Mouse (Mus musculus): ENCODE data around the gene Pgam1. TPM values are rescaled to one million over a fixed set of nuclear protein-coding genes. Genes with fewer than 3 reads are reported as not detected.

The Pgam1 gene
- polyA plus RNA-seq, 1 experiment: 992 TPM

DNA sequence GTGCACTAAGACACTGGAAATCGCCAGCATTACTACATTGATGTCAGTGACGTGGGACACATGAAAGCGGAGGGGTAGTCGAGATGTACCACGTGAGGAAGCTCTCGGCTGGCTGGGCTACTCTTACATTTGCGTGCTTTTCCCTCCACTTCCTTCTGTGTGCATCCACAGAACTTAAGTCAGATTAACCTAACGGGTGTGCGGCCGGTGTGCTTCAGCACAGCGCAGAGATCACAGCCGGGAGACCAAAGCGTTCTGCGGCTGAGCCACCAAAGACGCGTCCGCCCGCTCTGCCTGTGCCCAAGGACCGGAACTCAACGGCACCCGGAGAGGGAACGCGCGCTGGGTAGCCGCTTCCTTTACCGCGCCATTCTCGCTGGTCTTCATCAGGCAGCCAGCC lies 21.0 kb downstream of the Pgam1 start:
- peaks cover 4% of the 10 kb centered on the region; the same call in 1 of the 2 replicates for H3K4me1 ChIP-seq (ENCODE audit: control insufficient read depth, insufficient read depth, insufficient read length, low read length)
- H3K27ac ChIP-seq (replicated peaks; ENCODE audit: low read depth, low read length): no peak overlapping the region
- H3K4me3 ChIP-seq (ENCODE audit: insufficient read depth, low read depth, low read length): peak overlapping the region; percentile 84

DNA sequence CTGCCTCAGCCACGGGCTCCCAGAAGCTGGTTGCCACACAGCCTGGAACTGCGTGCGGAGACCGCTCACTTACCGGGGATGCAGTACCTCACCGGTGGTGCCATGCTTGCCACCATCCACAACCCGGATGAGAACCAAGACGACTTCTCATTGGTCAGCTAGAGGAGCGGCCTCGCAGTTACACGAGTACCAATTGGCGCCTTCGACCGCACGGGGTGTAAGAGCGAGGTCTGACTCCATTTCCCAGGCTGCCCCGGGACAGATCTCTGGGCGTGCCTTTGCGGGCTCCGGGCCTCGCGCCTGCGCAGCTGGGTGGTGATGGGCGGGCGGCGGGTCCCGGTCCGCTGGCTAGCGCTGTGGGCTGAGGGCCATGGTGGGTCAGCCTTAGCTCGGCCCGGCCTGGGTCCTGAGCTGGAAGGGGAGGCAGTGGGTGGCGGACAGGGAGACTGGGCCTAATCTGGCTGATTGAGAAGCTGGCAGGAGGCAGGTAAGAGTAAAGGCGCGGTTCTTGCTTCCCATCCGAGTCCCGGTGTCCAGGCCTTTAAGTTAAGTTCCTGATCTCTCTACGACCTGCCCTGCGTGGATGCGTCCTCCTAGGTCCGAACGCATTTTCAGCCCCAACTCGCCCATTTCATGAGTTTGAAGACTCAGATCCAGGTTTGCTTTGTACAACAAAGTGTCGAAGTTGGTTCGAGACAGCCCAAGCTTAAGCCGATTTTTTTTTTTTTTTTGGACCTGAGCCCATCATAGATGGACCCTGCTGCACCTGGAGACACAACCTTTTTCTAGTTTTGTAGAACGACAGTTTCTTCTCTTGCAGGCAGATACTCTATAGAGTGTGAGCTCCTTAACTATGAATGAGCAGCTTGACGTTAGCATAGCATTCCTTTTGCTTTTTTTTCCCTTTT lies 21.7 kb downstream of the Pgam1 start, which contains the start of the genes Exosc1 and Zdhhc16:
TSS of gene Exosc1 (minus strand) at position 245 of the 908 bp plus-strand sequence.
TSS of gene Zdhhc16 (plus strand) at position 302 of the 908 bp plus-strand sequence.
- 0 out of 2 replicates have a peak within 1 kb of the TSS, but pooled peaks have one; percentile 35 for H3K27ac ChIP-seq (replicated peaks; ENCODE audit: low read depth, low read length)
- peak within 1 kb of the TSS; percentile 84 for H3K4me3 ChIP-seq (ENCODE audit: insufficient read depth, low read depth, low read length)
- H3K4me1 ChIP-seq (ENCODE audit: control insufficient read depth, insufficient read depth, insufficient read length, low read length): peaks cover 4% of the 10 kb centered on the region; the same call in 1 of the 2 replicates

GRCm38 (mm10) chr19:41934124-41934523 lies 22.4 kb downstream of the Pgam1 start:
- Histone ChIP-seq H3K4me1 (ENCODE audit: control insufficient read depth, insufficient read depth, insufficient read length, low read length) (peaks cover 4% of the 10 kb centered on the region; the same call in 1 of the 2 replicates), H3K4me3 (ENCODE audit: insufficient read depth, low read depth, low read length) (peak overlapping the region; percentile 79), H3K27ac (replicated peaks; ENCODE audit: low read depth, low read length) (no peak overlapping the region)

DNA sequence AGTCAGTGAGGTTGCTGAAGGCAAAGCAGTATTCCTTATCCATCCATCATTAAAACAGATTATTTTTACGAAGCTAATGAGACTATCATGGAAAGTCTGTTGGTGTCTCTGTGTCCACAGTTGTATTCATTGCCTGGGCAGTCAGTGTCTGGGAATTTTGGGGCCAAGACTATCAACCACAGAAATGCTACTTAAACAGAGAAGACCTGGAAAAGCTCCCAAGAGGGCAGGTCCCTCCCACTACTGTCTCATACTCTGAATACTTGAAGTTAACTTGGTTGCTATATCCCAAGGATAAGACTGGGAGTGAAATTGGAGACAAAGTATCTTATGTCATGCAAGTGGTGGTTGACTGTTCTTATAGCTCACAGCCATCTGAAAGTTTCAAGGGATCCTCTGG lies 24.2 kb downstream of the Pgam1 start:
- Histone ChIP-seq H3K4me1 (ENCODE audit: control insufficient read depth, insufficient read depth, insufficient read length, low read length) (peaks cover 4% of the 10 kb centered on the region; the same call in 1 of the 2 replicates), H3K4me3 (ENCODE audit: insufficient read depth, low read depth, low read length) (no peak overlapping the region), H3K27ac (replicated peaks; ENCODE audit: low read depth, low read length) (no peak overlapping the region)

DNA sequence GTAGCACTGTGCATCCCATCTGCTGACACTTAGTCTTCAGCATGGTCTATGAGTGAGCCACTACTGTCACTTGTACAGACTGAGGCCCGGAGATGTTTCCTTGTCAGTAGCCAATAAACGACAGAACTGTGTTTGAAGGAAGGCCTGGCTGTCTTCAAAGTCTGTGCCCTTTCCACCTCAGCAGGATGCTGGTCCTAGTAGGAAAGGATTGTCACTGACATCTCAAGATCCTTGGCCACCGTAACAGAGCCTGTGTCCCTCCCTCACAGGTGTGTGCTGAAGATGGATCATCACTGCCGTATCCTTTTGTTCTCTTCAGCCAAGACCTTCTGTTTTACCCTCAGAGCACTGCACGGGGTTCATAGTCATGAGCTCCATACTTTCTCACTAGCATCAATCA lies 26.8 kb downstream of the Pgam1 start:
- no peak overlapping the region for H3K27ac ChIP-seq (replicated peaks; ENCODE audit: low read depth, low read length)
- H3K4me1 ChIP-seq (ENCODE audit: control insufficient read depth, insufficient read depth, insufficient read length, low read length): peaks cover 4% of the 10 kb centered on the region; the same call in 1 of the 2 replicates
- no peak overlapping the region for H3K4me3 ChIP-seq (ENCODE audit: insufficient read depth, low read depth, low read length)

DNA sequence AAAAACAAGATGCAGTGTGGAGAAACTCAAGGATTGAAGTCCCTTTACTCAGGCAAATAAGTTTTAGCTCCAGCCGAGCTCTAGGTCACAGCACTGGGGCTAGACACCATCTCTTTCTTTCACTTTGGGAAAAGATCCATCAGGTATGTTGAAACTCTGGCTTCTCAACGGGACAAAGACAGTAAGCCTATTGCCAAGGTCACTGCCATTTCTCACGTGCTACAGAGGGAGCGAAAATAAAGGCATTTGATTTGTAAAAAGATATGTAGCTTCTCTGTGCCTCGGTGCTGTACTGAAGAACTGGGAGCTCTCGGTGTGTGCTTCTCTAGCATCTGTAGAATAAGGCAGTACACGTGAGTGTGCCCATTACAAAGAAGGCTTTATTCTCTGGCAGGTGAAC lies 32.1 kb downstream of the Pgam1 start:
- no peaks in the 10 kb centered on the region for H3K4me1 ChIP-seq (ENCODE audit: control insufficient read depth, insufficient read depth, insufficient read length, low read length)
- H3K4me3 ChIP-seq (ENCODE audit: insufficient read depth, low read depth, low read length): no peak overlapping the region
- H3K27ac ChIP-seq (replicated peaks; ENCODE audit: low read depth, low read length): no peak overlapping the region

- no peak overlapping the region for H3K27ac ChIP-seq (replicated peaks; ENCODE audit: low read depth, low read length)
- no peaks in the 10 kb centered on the region for H3K4me1 ChIP-seq (ENCODE audit: control insufficient read depth, insufficient read depth, insufficient read length, low read length)
- H3K4me3 ChIP-seq (ENCODE audit: insufficient read depth, low read depth, low read length): no peak overlapping the region
Observed at GRCm38 (mm10) chr19:41952287-41952686, 40.6 kb downstream of the Pgam1 start.

DNA sequence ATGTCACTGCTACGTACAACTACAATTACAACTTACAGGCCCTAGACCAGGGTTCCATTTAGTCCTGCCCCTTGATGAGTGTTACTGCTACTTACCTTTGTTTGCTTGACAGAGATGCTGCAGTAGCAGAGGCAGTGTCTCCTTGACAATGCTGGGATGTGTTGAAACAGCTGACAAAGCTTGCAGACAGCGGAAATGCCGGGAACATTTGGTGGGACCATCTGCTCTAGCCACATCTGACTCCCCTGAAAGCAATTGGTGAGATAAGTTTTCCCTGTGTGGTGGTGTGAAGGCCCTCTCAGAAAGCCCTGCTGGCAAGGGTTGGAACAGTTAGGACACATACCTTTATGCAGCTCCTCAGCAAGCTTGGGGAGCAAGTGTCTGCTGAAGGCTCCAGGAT lies 41.9 kb downstream of the Pgam1 start:
- H3K27ac ChIP-seq (replicated peaks; ENCODE audit: low read depth, low read length): no peak overlapping the region
- H3K4me3 ChIP-seq (ENCODE audit: insufficient read depth, low read depth, low read length): no peak overlapping the region
- H3K4me1 ChIP-seq (ENCODE audit: control insufficient read depth, insufficient read depth, insufficient read length, low read length): no peaks in the 10 kb centered on the region

Other genes with a start within 250 kb of the Pgam1 start
- gene Slit1, start 168.3 kb upstream of the Pgam1 start, polyA plus RNA-seq (2012; ENCODE audit: insufficient read depth, insufficient read length, missing spikeins): not detected in 2 replicates
- 2.5 and 2.8 TPM in 2 replicates for gene Arhgap19, start 109.9 kb upstream of the Pgam1 start, polyA plus RNA-seq (2012; ENCODE audit: insufficient read depth, insufficient read length, missing spikeins)
- gene Frat1, start 82.0 kb upstream of the Pgam1 start, polyA plus RNA-seq (2012; ENCODE audit: insufficient read depth, insufficient read length, missing spikeins): 5.3 and 6.0 TPM in 2 replicates
- gene Frat2, start 63.8 kb upstream of the Pgam1 start, polyA plus RNA-seq (2012; ENCODE audit: insufficient read depth, insufficient read length, missing spikeins): 1.3 and 2.1 TPM in 2 replicates
- 3.3 and 3.6 TPM in 2 replicates for gene Rrp12, start 15.8 kb upstream of the Pgam1 start, polyA plus RNA-seq (2012; ENCODE audit: insufficient read depth, insufficient read length, missing spikeins)
- 21.6 and 24.3 TPM in 2 replicates for gene Exosc1, start 21.5 kb downstream of the Pgam1 start, polyA plus RNA-seq (2012; ENCODE audit: insufficient read depth, insufficient read length, missing spikeins)
- 6.6 and 10.9 TPM in 2 replicates for gene Zdhhc16, start 21.6 kb downstream of the Pgam1 start, polyA plus RNA-seq (2012; ENCODE audit: insufficient read depth, insufficient read length, missing spikeins)
- 8.6 and 9.6 TPM in 2 replicates for gene Mms19, start 69.2 kb downstream of the Pgam1 start, polyA plus RNA-seq (2012; ENCODE audit: insufficient read depth, insufficient read length, missing spikeins)
- 8.4 and 9.0 TPM in 2 replicates for gene Ubtd1, start 69.8 kb downstream of the Pgam1 start, polyA plus RNA-seq (2012; ENCODE audit: insufficient read depth, insufficient read length, missing spikeins)
- 2.1 and 3.2 TPM in 2 replicates for gene Ankrd2, start 124.1 kb downstream of the Pgam1 start, polyA plus RNA-seq (2012; ENCODE audit: insufficient read depth, insufficient read length, missing spikeins)
- gene Hoga1, start 133.7 kb downstream of the Pgam1 start, polyA plus RNA-seq (2012; ENCODE audit: insufficient read depth, insufficient read length, missing spikeins): 3.3 and 5.7 TPM in 2 replicates
- not detected in 2 replicates for gene 4933411K16Rik, start 140.3 kb downstream of the Pgam1 start, polyA plus RNA-seq (2012; ENCODE audit: insufficient read depth, insufficient read length, missing spikeins)
- 0.63 TPM in 1 of 2 replicates, not detected in the other for gene Morn4, start 174.4 kb downstream of the Pgam1 start, polyA plus RNA-seq (2012; ENCODE audit: insufficient read depth, insufficient read length, missing spikeins)
- gene Pi4k2a, start 178.5 kb downstream of the Pgam1 start, polyA plus RNA-seq (2012; ENCODE audit: insufficient read depth, insufficient read length, missing spikeins): 14.4 and 21.6 TPM in 2 replicates
- gene Avpi1, start 217.1 kb downstream of the Pgam1 start, polyA plus RNA-seq (2012; ENCODE audit: insufficient read depth, insufficient read length, missing spikeins): 12.6 and 16.8 TPM in 2 replicates
- 33.6 and 41.9 TPM in 2 replicates for gene Marveld1, start 235.5 kb downstream of the Pgam1 start, polyA plus RNA-seq (2012; ENCODE audit: insufficient read depth, insufficient read length, missing spikeins)